Mouse (Mus musculus): Measurements from ENCODE around the gene Il20.

- TF ChIP-seq POLR2A (IDR thresholded peaks at IDR 0.05; ENCODE audit: low read depth, low read length) = no peak
- TF ChIP-seq CTCF (IDR thresholded peaks at IDR 0.05; ENCODE audit: extremely low read depth, insufficient read length, insufficient replicate concordance, low read depth, low read length) = no peak
Measured at GRCm38 (mm10) chr1:130936351-130936750, 25.1 kb upstream of the Il20 start.
